Mouse (Mus musculus): ENCODE measurements around the gene Efna4. TPM values are rescaled to one million over a fixed set of nuclear protein-coding genes. Genes with fewer than 3 reads are reported as not detected.

The Efna4 gene
- polyA plus RNA-seq, 1 experiment from 2014 or later, result 9.8 TPM

GRCm38 (mm10) chr3:89322514-89323165 lies 15.2 kb downstream of the Efna4 start, which contains the start of gene Efna3:
Gene Efna3 (minus strand): TSS chr3:89322965.
- H3K9ac ChIP-seq, result peak within 1 kb of the TSS; percentile 95
- peak within 1 kb of the TSS; percentile 78 for H3K4me3 ChIP-seq
- H3K36me3 ChIP-seq, result no peaks in the 10 kb centered on the region
- ATAC-seq (ENCODE audit: low FRiP score), result peak; percentile 46
- peak within 1 kb of the TSS; percentile 97 for H3K27ac ChIP-seq
- peaks cover 54% of the 10 kb centered on the region for H3K4me1 ChIP-seq (replicated peaks)
- under 1% methylated on average over 45 of the region's 53 CpGs for WGBS
- peaks cover 35% of the 10 kb centered on the region for H3K27me3 ChIP-seq
- no peaks in the 10 kb centered on the region for H3K9me3 ChIP-seq
- H3K4me2 ChIP-seq, result peak within 1 kb of the TSS; percentile 76

GRCm38 (mm10) chr3:89322131-89322500 lies 15.7 kb downstream of the Efna4 start:
- H3K4me1 ChIP-seq (replicated peaks), result peaks cover 54% of the 10 kb centered on the region
- no peaks in the 10 kb centered on the region for H3K36me3 ChIP-seq
- WGBS, result under 1% methylated on average over 14 of the region's 14 CpGs

GRCm38 (mm10) chr3:89321183-89322130 lies 16.4 kb downstream of the Efna4 start:
- peaks cover 39% of the 10 kb centered on the region for H3K27me3 ChIP-seq
- H3K4me3 ChIP-seq, result peak overlapping the region; percentile 78
- peak overlapping the region; percentile 76 for H3K4me2 ChIP-seq
- peak overlapping the region; percentile 95 for H3K9ac ChIP-seq
- peak; percentile 22 for ATAC-seq (ENCODE audit: low FRiP score)
- peaks cover 58% of the 10 kb centered on the region for H3K4me1 ChIP-seq (replicated peaks)
- H3K27ac ChIP-seq, result peak overlapping the region; percentile 97
- under 1% methylated on average over 63 of the region's 66 CpGs for WGBS
- H3K9me3 ChIP-seq, result no peaks in the 10 kb centered on the region
- no peaks in the 10 kb centered on the region for H3K36me3 ChIP-seq

More at GRCm38 (mm10) chr3:89322131-89322500, 15.7 kb downstream of the Efna4 start:
- no peaks in the 10 kb centered on the region for H3K9me3 ChIP-seq
- ATAC-seq (ENCODE audit: low FRiP score), result peak; percentile 12
- H3K9ac ChIP-seq, result peak overlapping the region; percentile 95
- H3K4me3 ChIP-seq, result peak overlapping the region; percentile 78
- H3K4me2 ChIP-seq, result peak overlapping the region; percentile 76
- peak overlapping the region; percentile 97 for H3K27ac ChIP-seq
- peaks cover 38% of the 10 kb centered on the region for H3K27me3 ChIP-seq

GRCm38 (mm10) chr3:89320581-89321182 lies 17.1 kb downstream of the Efna4 start:
- H3K4me1 ChIP-seq (replicated peaks), result peaks cover 66% of the 10 kb centered on the region
- peak overlapping the region; percentile 78 for H3K4me3 ChIP-seq
- H3K27ac ChIP-seq, result peak overlapping the region; percentile 97
- H3K9ac ChIP-seq, result peak overlapping the region; percentile 95
- no peaks in the 10 kb centered on the region for H3K9me3 ChIP-seq
- H3K4me2 ChIP-seq, result peak overlapping the region; percentile 76
- ATAC-seq (ENCODE audit: low FRiP score), result peak; percentile 18; the same call in 1 of the 2 replicates
- H3K36me3 ChIP-seq, result no peaks in the 10 kb centered on the region
- H3K27me3 ChIP-seq, result peaks cover 44% of the 10 kb centered on the region
- WGBS, result 1% methylated on average over 41 of the region's 41 CpGs

- Histone ChIP-seq H3K36me3 (peaks cover 7% of the 10 kb centered on the region), H3K27me3 (peaks cover 54% of the 10 kb centered on the region), H3K9ac (peak overlapping the region; percentile 95), H3K4me2 (peak overlapping the region; percentile 76), H3K4me1 (replicated peaks) (peaks cover 75% of the 10 kb centered on the region), H3K9me3 (no peaks in the 10 kb centered on the region), H3K4me3 (peak overlapping the region; percentile 78), H3K27ac (peak overlapping the region; percentile 97)
- 3% methylated on average over 56 of the region's 58 CpGs for WGBS
- ATAC-seq (ENCODE audit: low FRiP score), result no peak
Observed at GRCm38 (mm10) chr3:89319591-89320350, 18.1 kb downstream of the Efna4 start.

DNA sequence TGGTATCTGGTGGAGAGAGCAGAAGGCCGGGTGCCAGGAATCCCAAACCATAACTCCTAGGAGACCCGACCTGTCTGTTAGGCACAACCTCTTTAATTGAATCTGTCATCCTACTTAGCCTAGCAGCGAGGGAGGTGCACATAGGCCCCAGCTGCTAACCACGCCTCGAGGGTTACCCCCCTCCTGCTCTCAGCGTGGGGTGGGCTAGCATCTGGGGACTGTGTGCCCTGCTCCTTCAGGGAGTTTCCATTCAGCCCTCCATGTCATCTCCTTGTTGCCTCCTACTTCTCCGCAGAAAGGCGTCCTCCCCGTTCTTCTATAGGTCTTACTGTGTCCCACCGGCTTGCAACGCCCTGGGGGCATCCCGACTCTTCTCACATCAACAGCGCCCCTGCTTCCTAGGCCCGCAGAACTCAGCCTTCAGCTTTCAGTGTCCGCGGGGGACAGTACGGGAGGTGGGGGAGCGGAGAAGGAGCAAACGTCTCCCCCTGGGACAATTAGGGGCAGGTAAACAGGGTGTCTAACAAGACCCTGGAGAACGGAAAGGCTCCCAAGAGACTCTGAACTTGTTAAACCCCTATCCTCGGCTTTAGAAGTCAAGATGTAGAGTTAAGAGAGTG lies 18.7 kb downstream of the Efna4 start:
- peaks cover 77% of the 10 kb centered on the region for H3K4me1 ChIP-seq (replicated peaks)
- H3K4me3 ChIP-seq, result peak overlapping the region; percentile 78
- no peaks in the 10 kb centered on the region for H3K9me3 ChIP-seq
- WGBS, result 3% methylated on average over 21 of the region's 21 CpGs
- H3K27ac ChIP-seq, result peak overlapping the region; percentile 97; the same call in 1 of the 2 replicates
- peak overlapping the region; percentile 95 for H3K9ac ChIP-seq
- peaks cover 51% of the 10 kb centered on the region for H3K27me3 ChIP-seq
- peaks cover 14% of the 10 kb centered on the region for H3K36me3 ChIP-seq
- no peak for ATAC-seq (ENCODE audit: low FRiP score)
- peak overlapping the region; percentile 76 for H3K4me2 ChIP-seq

- Histone ChIP-seq H3K36me3 (peaks cover 19% of the 10 kb centered on the region), H3K27ac (no peak overlapping the region), H3K4me3 (no peak overlapping the region), H3K4me1 (replicated peaks) (peaks cover 77% of the 10 kb centered on the region), H3K9me3 (no peaks in the 10 kb centered on the region), H3K4me2 (no peak overlapping the region), H3K27me3 (peaks cover 46% of the 10 kb centered on the region), H3K9ac (no peak overlapping the region)
- no peak for ATAC-seq (ENCODE audit: low FRiP score)
- WGBS, result 63% methylated on average over 8 of the region's 8 CpGs
Observed at GRCm38 (mm10) chr3:89318316-89318715, 19.5 kb downstream of the Efna4 start.

DNA sequence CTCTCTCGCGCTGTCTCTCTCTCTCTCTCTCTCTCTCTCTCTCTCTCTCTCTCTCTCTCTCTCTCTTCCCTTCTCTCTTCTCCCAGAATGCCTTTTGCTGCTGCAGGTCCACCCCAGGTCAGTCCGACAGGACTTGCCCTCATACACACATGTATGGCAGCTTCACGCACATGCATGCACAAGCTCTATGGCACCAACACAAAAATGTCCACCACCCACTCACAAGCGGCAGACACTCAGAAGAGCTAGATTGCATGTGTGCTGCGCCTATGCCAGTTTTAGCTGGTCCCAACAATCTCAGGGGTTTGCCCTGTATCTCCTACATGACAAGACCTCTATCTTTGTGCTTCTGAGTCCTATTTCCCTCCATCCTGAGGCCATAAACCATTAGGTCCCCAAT lies 20.6 kb downstream of the Efna4 start:
- 56% methylated on average over 6 of the region's 6 CpGs for WGBS
- peaks cover 46% of the 10 kb centered on the region for H3K27me3 ChIP-seq
- ATAC-seq (ENCODE audit: low FRiP score), result no peak
- H3K9me3 ChIP-seq, result no peaks in the 10 kb centered on the region
- H3K4me3 ChIP-seq, result no peak overlapping the region
- H3K27ac ChIP-seq, result 0 out of 2 replicates have a peak overlapping the region, but pooled peaks have one; percentile 23
- peaks cover 19% of the 10 kb centered on the region for H3K36me3 ChIP-seq
- peaks cover 72% of the 10 kb centered on the region for H3K4me1 ChIP-seq (replicated peaks)
- peak overlapping the region; percentile 55 for H3K9ac ChIP-seq
- H3K4me2 ChIP-seq, result peak overlapping the region; percentile 51

GRCm38 (mm10) chr3:89316833-89317232 lies 21.0 kb downstream of the Efna4 start:
- Histone ChIP-seq H3K4me3 (0 out of 2 replicates have a peak overlapping the region, but pooled peaks have one; percentile 12), H3K27ac (peak overlapping the region; percentile 23; the same call in 1 of the 2 replicates), H3K9me3 (no peaks in the 10 kb centered on the region), H3K36me3 (peaks cover 19% of the 10 kb centered on the region), H3K27me3 (peaks cover 46% of the 10 kb centered on the region), H3K9ac (peak overlapping the region; percentile 55), H3K4me1 (replicated peaks) (peaks cover 72% of the 10 kb centered on the region), H3K4me2 (peak overlapping the region; percentile 51)
- ATAC-seq (ENCODE audit: low FRiP score), result peak; percentile 16; the same call in 1 of the 2 replicates
- 4% methylated on average over 4 of the region's 4 CpGs for WGBS

GRCm38 (mm10) chr3:89315930-89316831 lies 21.6 kb downstream of the Efna4 start:
- Histone ChIP-seq H3K36me3 (peaks cover 19% of the 10 kb centered on the region), H3K27me3 (peaks cover 46% of the 10 kb centered on the region), H3K27ac (peak overlapping the region; percentile 23; the same call in 1 of the 2 replicates), H3K4me3 (peak overlapping the region; percentile 23), H3K4me1 (replicated peaks) (peaks cover 66% of the 10 kb centered on the region), H3K9me3 (no peaks in the 10 kb centered on the region), H3K4me2 (peak overlapping the region; percentile 51), H3K9ac (peak overlapping the region; percentile 63)
- ATAC-seq (ENCODE audit: low FRiP score), result no peak
- WGBS, result 7% methylated on average over 40 of the region's 40 CpGs
